Mouse (Mus musculus) lung, adult 2 months (tissue): ENCODE measurements around the gene Gxylt2.

Source experiments
- CTCF ChIP-seq: fragments of 200-500 bp; IDR thresholded peaks from 2 replicates; pipeline ENCODE4 v1.5.1; 2011; ENCODE audit warnings: mild to moderate bottlenecking, low read length, control low read depth; ENCODE audit not compliant: insufficient read depth
- POLR2A ChIP-seq: fragments of 200-500 bp; IDR thresholded peaks from 2 replicates; pipeline ENCODE4 v1.6.1; 2011; ENCODE audit warnings: low read depth, mild to moderate bottlenecking, control low read depth, low read length, borderline replicate concordance; ENCODE audit errors: extremely low read depth

DNA sequence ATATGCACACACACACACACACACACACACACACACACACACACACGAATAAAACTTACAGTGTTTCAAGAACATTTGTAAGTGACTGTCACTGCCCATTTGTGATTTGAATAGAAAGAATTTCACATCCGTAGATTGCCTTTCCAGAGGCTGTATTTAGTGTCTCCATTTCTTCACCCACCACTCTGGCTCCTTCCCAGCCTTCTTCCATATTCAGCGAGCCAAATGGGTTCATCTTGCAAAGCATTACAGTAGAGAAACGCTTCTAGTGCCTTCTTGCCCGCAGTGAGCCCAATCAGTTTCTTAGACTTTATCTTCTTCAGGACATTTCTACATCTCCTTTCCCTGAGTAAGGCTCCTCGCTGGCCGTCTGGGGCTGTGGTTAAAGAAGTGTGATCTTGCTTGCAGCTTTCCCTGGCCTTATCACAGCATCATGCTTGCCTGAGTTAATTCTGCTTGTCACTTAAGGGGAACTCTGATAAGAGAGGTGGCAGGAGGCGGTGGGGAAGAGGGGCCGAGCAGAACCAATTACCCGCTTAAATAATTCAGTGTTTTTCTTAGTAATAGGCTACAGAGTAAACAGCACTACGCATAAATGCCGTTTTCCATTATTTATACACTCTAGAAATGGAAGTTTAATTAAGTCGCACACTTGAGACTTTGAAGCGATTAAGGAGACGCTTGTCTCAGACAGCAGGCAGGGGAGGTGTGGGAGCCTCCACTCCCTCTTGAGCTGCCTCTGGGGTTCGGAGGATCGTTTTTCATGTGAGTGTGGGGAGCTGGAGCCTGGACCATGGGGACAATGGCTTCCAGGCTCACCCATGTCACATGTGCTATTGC lies 16.6 kb downstream of the Gxylt2 start:
- TF ChIP-seq POLR2A (no peak), CTCF (no peak)
